Mouse (Mus musculus): Measurements from ENCODE around the gene Zfp729b. TPM values are rescaled to one million over a fixed set of nuclear protein-coding genes. Genes with fewer than 3 reads are reported as not detected.

Gene Zfp729b
- 4.5 TPM in 2 replicates for polyA plus RNA-seq (2015; fragmentation: Nextera tagmentation; extraction: Ambion mirVana)

GRCm38 (mm10) chr13:67609066-67609876, at the start of gene Zfp729b:
Gene Zfp729b (minus strand): TSS chr13:67609707.
- Histone ChIP-seq H3K9ac (peak within 1 kb of the TSS; percentile 81), H3K9me3 (no peaks in the 10 kb centered on the region), H3K4me3 (peak within 1 kb of the TSS; percentile 77), H3K4me2 (replicated peaks) (peak within 1 kb of the TSS; percentile 66), H3K27me3 (no peaks in the 10 kb centered on the region), H3K4me1 (peaks cover 6% of the 10 kb centered on the region; the same call in 1 of the 2 replicates), H3K36me3 (0 out of 2 replicates have a peak, but pooled peaks cover 3% of the 10 kb centered on the region), H3K27ac (peak within 1 kb of the TSS; percentile 52; the same call in 1 of the 2 replicates)
- 3% methylated on average over 20 of the region's 20 CpGs for WGBS
- ATAC-seq (ENCODE audit: low FRiP score, low read depth), result peak; percentile 96

GRCm38 (mm10) chr13:67652496-67652895, 43.0 kb upstream of the Zfp729b start:
- Histone ChIP-seq H3K27ac (no peak overlapping the region), H3K27me3 (no peaks in the 10 kb centered on the region), H3K4me3 (no peak overlapping the region), H3K36me3 (no peaks in the 10 kb centered on the region), H3K4me2 (replicated peaks) (no peak overlapping the region), H3K4me1 (no peaks in the 10 kb centered on the region), H3K9me3 (no peaks in the 10 kb centered on the region), H3K9ac (no peak overlapping the region)
- WGBS, result 58% methylated on average over 3 of the region's 3 CpGs
- no peak for ATAC-seq (ENCODE audit: low FRiP score, low read depth)

- H3K4me2 ChIP-seq (replicated peaks), result peak within 1 kb of the TSS; percentile 63
- ATAC-seq (ENCODE audit: low FRiP score, low read depth), result peak; percentile 99
- peak within 1 kb of the TSS; percentile 87 for H3K9ac ChIP-seq
- H3K36me3 ChIP-seq, result no peaks in the 10 kb centered on the region
- H3K4me1 ChIP-seq, result peaks cover 4% of the 10 kb centered on the region
- peak within 1 kb of the TSS; percentile 82 for H3K4me3 ChIP-seq
- H3K27ac ChIP-seq, result peak within 1 kb of the TSS; percentile 44; the same call in 1 of the 2 replicates
- WGBS, result under 1% methylated on average over 19 of the region's 19 CpGs
- no peaks in the 10 kb centered on the region for H3K9me3 ChIP-seq
- no peaks in the 10 kb centered on the region for H3K27me3 ChIP-seq
Observed at GRCm38 (mm10) chr13:67637294-67638007, 27.9 kb upstream of the Zfp729b start, which contains the start of the genes Gm49345 and Zfp729a. Gene Gm49345 (minus strand): TSS chr13:67637769. Gene Zfp729a (minus strand): TSS chr13:67637791.

- H3K4me1 ChIP-seq, result peaks cover 6% of the 10 kb centered on the region; the same call in 1 of the 2 replicates
- ATAC-seq (ENCODE audit: low FRiP score, low read depth), result no peak
- WGBS, result 86% methylated on average over 4 of the region's 4 CpGs
- no peaks in the 10 kb centered on the region for H3K27me3 ChIP-seq
- no peak overlapping the region for H3K27ac ChIP-seq
- no peak overlapping the region for H3K9ac ChIP-seq
- no peak overlapping the region for H3K4me2 ChIP-seq (replicated peaks)
- H3K36me3 ChIP-seq, result peaks cover 3% of the 10 kb centered on the region; the same call in 1 of the 2 replicates
- H3K9me3 ChIP-seq, result no peaks in the 10 kb centered on the region
- H3K4me3 ChIP-seq, result no peak overlapping the region
Observed at GRCm38 (mm10) chr13:67610108-67610507, 601 bp upstream of the Zfp729b start.

- no peak overlapping the region for H3K9ac ChIP-seq
- 77% methylated on average over 5 of the region's 5 CpGs for WGBS
- H3K4me2 ChIP-seq (replicated peaks), result no peak overlapping the region
- ATAC-seq (ENCODE audit: low FRiP score, low read depth), result no peak
- H3K27me3 ChIP-seq, result no peaks in the 10 kb centered on the region
- no peaks in the 10 kb centered on the region for H3K4me1 ChIP-seq
- no peaks in the 10 kb centered on the region for H3K9me3 ChIP-seq
- no peak overlapping the region for H3K27ac ChIP-seq
- no peaks in the 10 kb centered on the region for H3K36me3 ChIP-seq
- no peak overlapping the region for H3K4me3 ChIP-seq
Observed at GRCm38 (mm10) chr13:67572591-67573189, 36.8 kb downstream of the Zfp729b start.

GRCm38 (mm10) chr13:67553730-67554129, 55.8 kb downstream of the Zfp729b start, which contains the start of gene Zfp748:
Gene Zfp748 (minus strand): TSS chr13:67553830.
- Histone ChIP-seq H3K27ac (peak within 1 kb of the TSS; percentile 90), H3K4me2 (replicated peaks) (peak within 1 kb of the TSS; percentile 83), H3K27me3 (no peaks in the 10 kb centered on the region), H3K9ac (peak within 1 kb of the TSS; percentile 86), H3K9me3 (no peaks in the 10 kb centered on the region), H3K36me3 (no peaks in the 10 kb centered on the region), H3K4me3 (peak within 1 kb of the TSS; percentile 77), H3K4me1 (peaks cover 11% of the 10 kb centered on the region)
- 80% methylated on average over 4 of the region's 4 CpGs for WGBS
- no peak for ATAC-seq (ENCODE audit: low FRiP score, low read depth)

GRCm38 (mm10) chr13:67552505-67553346, 56.8 kb downstream of the Zfp729b start:
- peak overlapping the region; percentile 86 for H3K9ac ChIP-seq
- peak; percentile 98 for ATAC-seq (ENCODE audit: low FRiP score, low read depth)
- H3K27ac ChIP-seq, result peak overlapping the region; percentile 90
- H3K4me2 ChIP-seq (replicated peaks), result peak overlapping the region; percentile 83
- H3K9me3 ChIP-seq, result no peaks in the 10 kb centered on the region
- no peaks in the 10 kb centered on the region for H3K27me3 ChIP-seq
- peak overlapping the region; percentile 77 for H3K4me3 ChIP-seq
- under 1% methylated on average over 44 of the region's 44 CpGs for WGBS
- no peaks in the 10 kb centered on the region for H3K36me3 ChIP-seq
- peaks cover 11% of the 10 kb centered on the region for H3K4me1 ChIP-seq

GRCm38 (mm10) chr13:67545941-67546340, 63.6 kb downstream of the Zfp729b start:
- peaks cover 49% of the 10 kb centered on the region for H3K36me3 ChIP-seq
- 100% methylated on average over 1 of the region's 1 CpGs for WGBS
- H3K27me3 ChIP-seq, result no peaks in the 10 kb centered on the region
- no peak overlapping the region for H3K9ac ChIP-seq
- no peak overlapping the region for H3K4me3 ChIP-seq
- H3K4me1 ChIP-seq, result no peaks in the 10 kb centered on the region
- no peak overlapping the region for H3K27ac ChIP-seq
- H3K4me2 ChIP-seq (replicated peaks), result no peak overlapping the region
- peaks cover 10% of the 10 kb centered on the region; the same call in 1 of the 2 replicates for H3K9me3 ChIP-seq
- ATAC-seq (ENCODE audit: low FRiP score, low read depth), result no peak

Other genes with a start within 250 kb of the Zfp729b start
- not detected in 2 replicates for gene Gm28044, start 249.2 kb downstream of the Zfp729b start, polyA plus RNA-seq (2015; fragmentation: Nextera tagmentation; extraction: Ambion mirVana)
- gene Zfp953, start 249.1 kb downstream of the Zfp729b start, polyA plus RNA-seq (2015; fragmentation: Nextera tagmentation; extraction: Ambion mirVana), result 0.69 and 1.2 TPM in 2 replicates
- 0.32 and 0.36 TPM in 2 replicates for gene Gm28041, start 234.0 kb downstream of the Zfp729b start, polyA plus RNA-seq (2015; fragmentation: Nextera tagmentation; extraction: Ambion mirVana)
- gene Zfp456, start 233.9 kb downstream of the Zfp729b start, polyA plus RNA-seq (2015; fragmentation: Nextera tagmentation; extraction: Ambion mirVana), result 1.6 and 1.7 TPM in 2 replicates
- gene Zfp429, start 209.9 kb downstream of the Zfp729b start, polyA plus RNA-seq (2015; fragmentation: Nextera tagmentation; extraction: Ambion mirVana), result 5.6 and 7.9 TPM in 2 replicates
- gene Zfp459, start 188.3 kb downstream of the Zfp729b start, polyA plus RNA-seq (2015; fragmentation: Nextera tagmentation; extraction: Ambion mirVana), result 1.7 TPM in 2 replicates
- gene Zfp874a, start 158.1 kb downstream of the Zfp729b start, polyA plus RNA-seq (2015; fragmentation: Nextera tagmentation; extraction: Ambion mirVana), result 11.5 and 11.6 TPM in 2 replicates
- gene Zfp874b, start 125.4 kb downstream of the Zfp729b start, polyA plus RNA-seq (2015; fragmentation: Nextera tagmentation; extraction: Ambion mirVana), result 3.2 and 3.8 TPM in 2 replicates
- gene Zfp58, start 109.2 kb downstream of the Zfp729b start, polyA plus RNA-seq (2015; fragmentation: Nextera tagmentation; extraction: Ambion mirVana), result 21.4 and 22.1 TPM in 2 replicates
- gene Gm26965, start 83.6 kb downstream of the Zfp729b start, polyA plus RNA-seq (2015; fragmentation: Nextera tagmentation; extraction: Ambion mirVana), result not detected in 2 replicates
- gene Zfp87, start 83.5 kb downstream of the Zfp729b start, polyA plus RNA-seq (2015; fragmentation: Nextera tagmentation; extraction: Ambion mirVana), result 25.4 and 26.5 TPM in 2 replicates
- gene Zfp748, start 55.9 kb downstream of the Zfp729b start, polyA plus RNA-seq (2015; fragmentation: Nextera tagmentation; extraction: Ambion mirVana), result 15.3 and 15.9 TPM in 2 replicates
- gene Gm49345, start 28.1 kb upstream of the Zfp729b start, polyA plus RNA-seq (2015; fragmentation: Nextera tagmentation; extraction: Ambion mirVana), result 0.59 TPM in 1 of 2 replicates, not detected in the other
- 3.2 and 3.6 TPM in 2 replicates for gene Zfp729a, start 28.1 kb upstream of the Zfp729b start, polyA plus RNA-seq (2015; fragmentation: Nextera tagmentation; extraction: Ambion mirVana)
- gene Zfp738, start 77.4 kb upstream of the Zfp729b start, polyA plus RNA-seq (2015; fragmentation: Nextera tagmentation; extraction: Ambion mirVana), result 14.8 and 16.8 TPM in 2 replicates
- gene Zfp65, start 119.5 kb upstream of the Zfp729b start, polyA plus RNA-seq (2015; fragmentation: Nextera tagmentation; extraction: Ambion mirVana), result 8.0 and 8.1 TPM in 2 replicates
- gene Zfp85, start 145.5 kb upstream of the Zfp729b start, polyA plus RNA-seq (2015; fragmentation: Nextera tagmentation; extraction: Ambion mirVana), result 7.3 TPM in 2 replicates
- gene Zfp493, start 170.0 kb upstream of the Zfp729b start, polyA plus RNA-seq (2015; fragmentation: Nextera tagmentation; extraction: Ambion mirVana), result 2.8 and 3.0 TPM in 2 replicates
- gene Zfp273, start 204.0 kb upstream of the Zfp729b start, polyA plus RNA-seq (2015; fragmentation: Nextera tagmentation; extraction: Ambion mirVana), result 10.7 and 10.8 TPM in 2 replicates
- gene Gm10037, start 221.4 kb upstream of the Zfp729b start, polyA plus RNA-seq (2015; fragmentation: Nextera tagmentation; extraction: Ambion mirVana), result 4.0 and 4.2 TPM in 2 replicates

Measured in limb, embryonic 13.5 days (tissue).